Mouse (Mus musculus) CH12.LX (cell line): ENCODE measurements around the gene Rasa3. TPM values are rescaled to one million over a fixed set of nuclear protein-coding genes. Genes with fewer than 3 reads are reported as not detected.

Experiments
- DNase-seq: peaks from one replicate; pipeline ENCODE4 v3.0.0-alpha.2; 2013; ENCODE audit errors: extremely low read depth
- H3K27ac ChIP-seq: 2 replicates; pipeline ENCODE4 v1.5.1; 2012; ENCODE audit warnings: low read depth, mild to moderate bottlenecking, control low read depth, moderate library complexity; ENCODE audit not compliant: insufficient read depth
- H3K27me3 ChIP-seq: replicated peaks from 2 replicates; pipeline ENCODE3; 2012; ENCODE audit warnings: inconsistent platforms
- H3K36me3 ChIP-seq, 2 experiments: replicated peaks in 1 of 2; 2 replicates each; pipeline versions ENCODE3 to v1.6.1; 2012; ENCODE audit warnings: inconsistent platforms in 1 of 2, low read length in 1 of 2, mild to moderate bottlenecking in 1 of 2, mixed read lengths in 1 of 2, moderate library complexity in 1 of 2; ENCODE audit not compliant: control insufficient read depth in 1 of 2, insufficient read depth in 1 of 2
- H3K4me1 ChIP-seq, 2 experiments: 2 replicates each; pipeline ENCODE4 v1.6.1; 2012; ENCODE audit warnings: inconsistent platforms in 1 of 2, moderate library complexity in 1 of 2; ENCODE audit not compliant: insufficient read depth in 2 of 2, control insufficient read depth in 1 of 2
- H3K4me2 ChIP-seq: 2 replicates; pipeline ENCODE4 v1.6.1; 2012; ENCODE audit warnings: low read depth, mild to moderate bottlenecking, control low read depth; ENCODE audit not compliant: poor library complexity, insufficient read depth, severe bottlenecking
- H3K4me3 ChIP-seq, 3 experiments: fragments of 150-350 bp in 1 of 3; sonication (generic) in 1 of 3; replicated peaks in 1 of 3; 2 replicates each; pipeline versions ENCODE3 to v1.5.1; 2011 to 2012; ENCODE audit warnings: low read depth in 2 of 3, low read length in 2 of 3, mild to moderate bottlenecking in 2 of 3, moderate library complexity in 2 of 3, control low read depth in 1 of 3, improper control_type of control experiment in 1 of 3, inconsistent platforms in 1 of 3, mixed read lengths in 1 of 3; ENCODE audit not compliant: poor library complexity in 1 of 3
- H3K79me2 ChIP-seq: replicated peaks from 2 replicates; pipeline ENCODE4 v1.6.1; 2012; ENCODE audit warnings: mild to moderate bottlenecking, moderate library complexity; ENCODE audit not compliant: control insufficient read depth, poor library complexity, insufficient read depth, severe bottlenecking; ENCODE audit errors: extremely low read depth
- H3K9ac ChIP-seq: 2 replicates; pipeline ENCODE4 v1.6.1; 2012; ENCODE audit warnings: low read depth, mild to moderate bottlenecking, control low read depth, moderate library complexity; ENCODE audit not compliant: insufficient read depth
- H3K9me3 ChIP-seq: replicated peaks from 2 replicates; pipeline ENCODE3; 2012; ENCODE audit warnings: low read length, inconsistent platforms, mixed read lengths
- BHLHE40 ChIP-seq: IDR thresholded peaks from 2 replicates; pipeline ENCODE4 v1.6.1; 2011; ENCODE audit warnings: mild to moderate bottlenecking, low read depth, low read length, improper control_type of control experiment
- CHD1 ChIP-seq: IDR thresholded peaks from 2 replicates; pipeline ENCODE4 v1.6.1; 2012; ENCODE audit warnings: low read depth, low read length, improper control_type of control experiment, inconsistent platforms
- CHD2 ChIP-seq: IDR thresholded peaks from 2 replicates; pipeline ENCODE4 v1.6.1; 2011; ENCODE audit warnings: low read length, improper control_type of control experiment
- CTCF ChIP-seq, 2 experiments: IDR thresholded peaks in 1 of 2; conservative IDR thresholded peaks in 1 of 2; 2 replicates each; pipeline ENCODE4 v1.5.1; 2011 to 2012; ENCODE audit warnings: low read depth in 2 of 2, low read length in 2 of 2, improper control_type of control experiment in 1 of 2, inconsistent platforms in 1 of 2, mild to moderate bottlenecking in 1 of 2, moderate library complexity in 1 of 2
- E2F4 ChIP-seq: IDR thresholded peaks from 2 replicates; pipeline ENCODE4 v1.6.1; 2011; ENCODE audit warnings: low read depth, low read length, improper control_type of control experiment; ENCODE audit not compliant: insufficient replicate concordance
- ELF1 ChIP-seq: IDR thresholded peaks from 2 replicates; pipeline ENCODE4 v1.6.1; 2014; ENCODE audit warnings: low read depth, mild to moderate bottlenecking, inconsistent platforms, low read length, improper control_type of control experiment
- EP300 ChIP-seq: IDR thresholded peaks from 2 replicates; pipeline ENCODE4 v1.6.1; 2011; ENCODE audit warnings: low read length, improper control_type of control experiment
- ETS1 ChIP-seq: conservative IDR thresholded peaks from 2 replicates; pipeline ENCODE4 v1.6.1; 2012; ENCODE audit warnings: low read depth, mild to moderate bottlenecking, inconsistent platforms, low read length, improper control_type of control experiment, moderate library complexity
- GABPA ChIP-seq: IDR thresholded peaks from 2 replicates; pipeline ENCODE4 v1.6.1; 2012; ENCODE audit warnings: low read depth, low read length, improper control_type of control experiment, inconsistent platforms; ENCODE audit not compliant: insufficient replicate concordance
- HCFC1 ChIP-seq: IDR thresholded peaks from 2 replicates; pipeline ENCODE4 v1.6.1; 2012; ENCODE audit warnings: low read depth, mild to moderate bottlenecking, inconsistent platforms, low read length, improper control_type of control experiment
- IRF4 ChIP-seq: IDR thresholded peaks from 2 replicates; pipeline ENCODE4 v1.6.1; 2014; ENCODE audit warnings: low read depth, mild to moderate bottlenecking, inconsistent platforms, low read length, improper control_type of control experiment
- KAT2A ChIP-seq: IDR thresholded peaks from 2 replicates; pipeline ENCODE4 v1.6.1; 2012; ENCODE audit warnings: low read length, improper control_type of control experiment, inconsistent platforms; ENCODE audit not compliant: insufficient replicate concordance
- MEF2A ChIP-seq: IDR thresholded peaks from 2 replicates; pipeline ENCODE4 v1.6.1; 2014; ENCODE audit warnings: low read depth, mild to moderate bottlenecking, inconsistent platforms, low read length, improper control_type of control experiment, borderline replicate concordance
- MXI1 ChIP-seq: IDR thresholded peaks from 2 replicates; pipeline ENCODE4 v1.6.1; 2011; ENCODE audit warnings: mild to moderate bottlenecking, low read depth, low read length, improper control_type of control experiment
- NRF1 ChIP-seq: IDR thresholded peaks from 2 replicates; pipeline ENCODE4 v1.6.1; 2014; ENCODE audit warnings: low read depth, mild to moderate bottlenecking, inconsistent platforms, low read length, improper control_type of control experiment, moderate library complexity
- PAX5 ChIP-seq: IDR thresholded peaks from 2 replicates; pipeline ENCODE4 v1.6.1; 2012; ENCODE audit warnings: low read length, inconsistent platforms, mixed read lengths
- POLR2A ChIP-seq: IDR thresholded peaks from 2 replicates; pipeline ENCODE4 v1.6.1; 2011; ENCODE audit warnings: low read depth, mild to moderate bottlenecking, improper control_type of control experiment, low read length
- POLR2AphosphoS2 ChIP-seq: IDR thresholded peaks from 2 replicates; pipeline ENCODE4 v1.6.1; 2011; ENCODE audit warnings: low read depth, low read length, improper control_type of control experiment
- RAD21 ChIP-seq: IDR thresholded peaks from 2 replicates; pipeline ENCODE4 v1.6.1; 2011; ENCODE audit warnings: low read depth, mild to moderate bottlenecking, low read length, improper control_type of control experiment, moderate library complexity
- RCOR1 ChIP-seq: conservative IDR thresholded peaks from 2 replicates; pipeline ENCODE4 v1.6.1; 2012; ENCODE audit warnings: low read depth, mild to moderate bottlenecking, inconsistent platforms, low read length, improper control_type of control experiment
- SIN3A ChIP-seq: IDR thresholded peaks from 2 replicates; pipeline ENCODE4 v1.6.1; 2012; ENCODE audit warnings: low read length, improper control_type of control experiment, inconsistent platforms
- SMC3 ChIP-seq: IDR thresholded peaks from 2 replicates; pipeline ENCODE4 v1.6.1; 2011; ENCODE audit warnings: low read depth, low read length, improper control_type of control experiment
- TBP ChIP-seq: conservative IDR thresholded peaks from 2 replicates; pipeline ENCODE4 v1.6.1; 2011; ENCODE audit warnings: low read depth, low read length, improper control_type of control experiment
- TCF12 ChIP-seq: IDR thresholded peaks from 2 replicates; pipeline ENCODE4 v1.6.1; 2014; ENCODE audit warnings: low read depth, mild to moderate bottlenecking, inconsistent platforms, low read length, improper control_type of control experiment
- UBTF ChIP-seq: IDR thresholded peaks from 2 replicates; pipeline ENCODE4 v1.6.1; 2012; ENCODE audit warnings: low read depth, mild to moderate bottlenecking, inconsistent platforms, low read length, improper control_type of control experiment, moderate library complexity
- USF1 ChIP-seq: IDR thresholded peaks from 2 replicates; pipeline ENCODE4 v1.6.1; 2014; ENCODE audit warnings: low read depth, mild to moderate bottlenecking, inconsistent platforms, low read length, improper control_type of control experiment
- USF2 ChIP-seq: conservative IDR thresholded peaks from 2 replicates; pipeline ENCODE4 v1.6.1; 2011; ENCODE audit warnings: low read depth, low read length, improper control_type of control experiment
- ZC3H11A ChIP-seq: IDR thresholded peaks from 2 replicates; pipeline ENCODE4 v1.6.1; 2012; ENCODE audit warnings: low read depth, mild to moderate bottlenecking, inconsistent platforms, low read length, improper control_type of control experiment
- ZKSCAN1 ChIP-seq: IDR thresholded peaks from 2 replicates; pipeline ENCODE4 v1.6.1; 2012; ENCODE audit warnings: low read depth, inconsistent platforms, low read length, improper control_type of control experiment, borderline replicate concordance
- ZNF384 ChIP-seq: IDR thresholded peaks from 2 replicates; pipeline ENCODE4 v1.6.1; 2012; ENCODE audit warnings: low read depth, low read length, improper control_type of control experiment, inconsistent platforms
- dilution Hi-C: fragments of 300-500 bp; cut with MboI; formaldehyde crosslinking; loops from 2 replicates; pipeline ENCODE4 v1.14.3; 2020; ENCODE audit warnings: low sequenced_read_pairs; ENCODE audit not compliant: extremely low pct_unique_long_range_greater_than_20kb, extremely low pct_ligation_motif_present
- in situ Hi-C: fragments of 300-500 bp; cut with MboI; formaldehyde crosslinking; loops from 3 replicates; pipeline ENCODE4 v1.14.3; 2019; ENCODE audit warnings: low sequenced_read_pairs, low pct_ligation_motif_present, low pct_unique_long_range_greater_than_20kb, mixed read lengths
- polyA plus RNA-seq: library from polyadenylated mRNA; unstranded; fragments of >175 nt; gene quantifications from 2 replicates; pipeline ENCODE4 v1.2.1, GENCODE M21; 2012; ENCODE audit warnings: low read depth; ENCODE audit not compliant: insufficient read length
- total RNA-seq, 2 experiments: library from RNA; depleted of rRNA; stranded (reverse); fragments of 300-350 nt in 1 of 2; fragments of >200 nt in 1 of 2; gene quantifications; 2 replicates each; pipeline ENCODE4 v1.2.3; 2012 to 2014

Rasa3 gene
- total and polyA plus RNA-seq, 3 experiments: 12.8 to 28.5 (median 13.6) TPM

DNA sequence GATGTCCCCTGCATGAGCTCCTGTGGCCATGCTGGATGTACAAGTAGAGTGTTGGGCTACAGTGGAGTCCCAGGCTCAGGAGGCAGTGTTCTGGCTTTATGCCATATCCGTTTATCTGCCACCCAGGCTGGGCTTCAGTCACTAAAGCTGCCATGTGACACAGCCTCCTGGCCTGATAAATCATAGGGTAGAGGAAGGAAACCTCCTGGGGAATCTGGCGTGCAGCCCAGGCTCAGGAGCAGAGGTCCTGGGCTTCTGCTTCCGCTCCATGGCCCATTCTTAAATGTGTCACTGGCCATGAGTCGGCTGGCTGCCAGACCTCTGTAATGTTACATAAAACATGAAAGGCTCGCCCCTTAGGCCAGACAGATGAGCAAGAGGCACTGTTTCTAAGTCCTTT is 146.5 kb downstream of the Rasa3 start:
- H3K9me3 ChIP-seq: peaks cover 6% of the 10 kb centered on the region
- TF ChIP-seq SMC3 (no peak), CHD1 (no peak), ETS1 (no peak), NRF1 (no peak), HCFC1 (no peak), ZNF384 (no peak), TCF12 (no peak), POLR2AphosphoS2 (no peak), ELF1 (no peak), ZC3H11A (no peak), BHLHE40 (no peak), KAT2A (no peak), MXI1 (no peak), CTCF (conservative IDR thresholded peaks at IDR 0.05 in 1 of 2, IDR thresholded peaks at IDR 0.05 in 1 of 2; ENCODE audit: low read depth in 2 of 2, low read length in 2 of 2) (no peak), RAD21 (no peak), ZKSCAN1 (no peak), EP300 (no peak), MEF2A (no peak), USF1 (no peak)
- TF ChIP-seq, all 38 proteins: peak for 0
- Histone ChIP-seq H3K27ac (no peak overlapping the region), H3K4me1 (no peaks in the 10 kb centered on the region), H3K79me2 (no peaks in the 10 kb centered on the region), H3K4me3 (no peak overlapping the region), H3K9ac (no peak overlapping the region), H3K4me2 (no peak overlapping the region), H3K27me3 (peaks cover 9% of the 10 kb centered on the region), H3K36me3 (no peaks in the 10 kb centered on the region)
- in situ Hi-C loops: no loop called here
- no peak for DNase-seq
- dilution Hi-C loops: no loop called here

DNA sequence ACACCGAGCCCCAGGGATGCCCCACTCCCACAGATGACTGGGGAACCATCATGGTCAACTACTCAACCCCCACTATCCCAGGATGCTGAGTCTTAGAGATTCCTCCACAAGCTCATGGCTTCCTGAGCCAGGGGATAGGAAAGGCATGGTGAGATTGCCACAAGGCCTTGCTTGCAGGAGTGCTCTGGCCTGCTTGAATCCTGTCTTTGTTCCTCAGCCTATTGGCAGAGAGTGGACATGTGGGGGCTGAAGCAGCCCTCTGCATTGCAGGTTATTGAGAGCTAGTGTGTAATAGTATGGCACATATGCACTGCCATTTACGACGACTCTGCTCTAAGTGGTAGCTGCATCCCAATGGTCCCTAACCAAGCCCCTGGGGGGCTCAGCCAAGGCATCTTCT is 147.0 kb downstream of the Rasa3 start:
- no peaks in the 10 kb centered on the region for H3K36me3 ChIP-seq
- dilution Hi-C loops: no loop called here
- in situ Hi-C loops: no loop called here
- H3K4me2 ChIP-seq: no peak overlapping the region
- H3K4me1 ChIP-seq: no peaks in the 10 kb centered on the region
- H3K27me3 ChIP-seq: peaks cover 9% of the 10 kb centered on the region
- no peaks in the 10 kb centered on the region for H3K79me2 ChIP-seq
- H3K4me3 ChIP-seq: no peak overlapping the region
- no peak for DNase-seq
- H3K9me3 ChIP-seq: peaks cover 6% of the 10 kb centered on the region
- H3K27ac ChIP-seq: no peak overlapping the region
- no peak overlapping the region for H3K9ac ChIP-seq
- no peak for TF ChIP-seq RAD21
- TF ChIP-seq CTCF (conservative IDR thresholded peaks at IDR 0.05 in 1 of 2, IDR thresholded peaks at IDR 0.05 in 1 of 2; ENCODE audit: low read depth in 2 of 2, low read length in 2 of 2): no peak
- TF ChIP-seq TBP: no peak
- TF ChIP-seq ZKSCAN1: no peak
- TF ChIP-seq GABPA: no peak
- no peak for TF ChIP-seq IRF4
- no peak for TF ChIP-seq ZNF384
- no peak for TF ChIP-seq RCOR1
- TF ChIP-seq PAX5: no peak
- TF ChIP-seq USF2: no peak
- TF ChIP-seq MXI1: no peak
- TF ChIP-seq ZC3H11A: no peak
- no peak for TF ChIP-seq POLR2A
- TF ChIP-seq ELF1: no peak
- TF ChIP-seq SIN3A: no peak
- TF ChIP-seq UBTF: no peak
- no peak for TF ChIP-seq E2F4
- no peak for TF ChIP-seq CHD2
